Mouse (Mus musculus) erythroblast, embryonic 14.5 days (primary cell): ENCODE results near the gene Rab31.

ENCODE experiments used
- GATA1 ChIP-seq: IDR thresholded peaks from 2 replicates; pipeline ENCODE4 v1.6.1; 2012; ENCODE audit warnings: low read length, inconsistent platforms, mixed read lengths
- TAL1 ChIP-seq: IDR thresholded peaks from 3 replicates; pipeline ENCODE4 v1.6.1; 2012; ENCODE audit warnings: low read length, inconsistent platforms, mixed read lengths

DNA sequence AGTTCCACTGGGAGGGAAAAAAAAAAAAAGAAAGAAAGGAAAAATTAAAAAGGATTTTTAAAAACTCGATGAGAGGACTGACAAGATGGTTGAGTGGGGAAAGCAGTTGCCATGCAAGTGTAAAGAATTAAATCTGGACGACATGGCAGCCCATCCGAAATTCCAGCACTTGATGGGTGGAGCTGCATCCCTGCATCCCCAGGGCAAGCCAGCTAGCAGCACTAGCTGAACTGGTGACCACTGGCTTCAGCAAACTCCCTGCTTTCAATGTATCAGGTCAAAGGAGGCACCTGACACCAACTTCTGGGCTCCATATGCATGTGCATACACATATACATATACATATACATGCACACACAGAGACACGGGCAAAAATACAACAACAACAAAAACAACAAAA is 80.3 kb downstream of the Rab31 start:
- no peak for TF ChIP-seq TAL1
- no peak for TF ChIP-seq GATA1
